Mouse (Mus musculus) gastrocnemius, adult 8-10 months (tissue): ENCODE data around the gene Heph. TPM values are rescaled to one million over a fixed set of nuclear protein-coding genes. Genes with fewer than 3 reads are reported as not detected.
"Not testable (repeated sequence)": the region's sequence is repeated elsewhere in the genome, so short reads cannot be mapped to it uniquely, and the experiment has no call there.

Experiments used
- DNase-seq, 2 experiments: peaks; one replicate each; pipeline ENCODE4 v3.0.0; 2022; ENCODE audit warnings: low spot score in 2 of 2
- total RNA-seq, 4 experiments: library from RNA; stranded (reverse); gene quantifications; 2 replicates each; pipeline ENCODE4 v1.2.4; 2022

The Heph gene
- total RNA-seq: 1 to 10 TPM in 1 of 4 experiments, under 1 TPM in 3; 0.15 to 1.2 (median 0.53) TPM

DNA sequence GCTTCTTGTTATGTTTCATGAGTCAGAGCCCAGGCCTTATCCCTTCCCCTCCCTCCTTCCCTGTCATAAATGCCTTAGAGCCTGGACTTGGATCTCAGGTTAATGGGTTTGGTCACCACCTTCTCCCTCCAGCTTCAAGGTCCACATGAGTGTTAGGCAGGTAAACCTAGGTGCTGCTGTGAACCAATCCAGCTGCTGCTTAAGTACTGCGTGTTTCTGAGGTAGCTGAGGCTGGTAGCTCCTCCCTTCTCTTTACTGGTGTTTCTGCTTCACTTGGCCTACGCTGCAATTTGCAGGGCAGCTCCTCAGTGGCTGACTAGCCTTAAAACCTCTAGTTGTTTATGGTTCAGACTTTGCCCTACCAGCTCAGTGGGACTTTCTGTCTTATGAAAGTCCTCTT is at the start of gene Heph:
Gene Heph (plus strand): TSS at position 211 of the 400 bp plus-strand sequence.
- no peak for DNase-seq

DNA sequence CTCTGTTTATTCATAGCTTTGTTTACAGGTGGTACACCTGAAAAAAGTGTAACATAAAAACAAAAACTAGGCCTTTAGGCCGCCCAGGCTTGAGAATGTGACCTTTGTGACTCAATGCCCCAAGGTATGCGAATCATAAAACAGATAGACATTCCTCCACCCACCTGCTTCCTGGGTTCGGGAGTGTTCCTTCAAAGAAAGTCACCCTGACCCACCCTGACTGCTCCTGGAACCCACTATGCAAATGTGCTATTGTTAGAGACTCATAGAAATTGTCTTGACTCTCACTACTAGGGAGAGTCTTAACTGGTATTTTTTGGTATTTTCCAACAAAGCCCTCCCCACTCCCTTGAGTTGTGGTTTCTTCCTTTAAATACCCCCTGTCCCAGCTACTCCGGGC is 39.8 kb upstream of the Heph start:
- DNase-seq: not testable (repeated sequence)

DNA sequence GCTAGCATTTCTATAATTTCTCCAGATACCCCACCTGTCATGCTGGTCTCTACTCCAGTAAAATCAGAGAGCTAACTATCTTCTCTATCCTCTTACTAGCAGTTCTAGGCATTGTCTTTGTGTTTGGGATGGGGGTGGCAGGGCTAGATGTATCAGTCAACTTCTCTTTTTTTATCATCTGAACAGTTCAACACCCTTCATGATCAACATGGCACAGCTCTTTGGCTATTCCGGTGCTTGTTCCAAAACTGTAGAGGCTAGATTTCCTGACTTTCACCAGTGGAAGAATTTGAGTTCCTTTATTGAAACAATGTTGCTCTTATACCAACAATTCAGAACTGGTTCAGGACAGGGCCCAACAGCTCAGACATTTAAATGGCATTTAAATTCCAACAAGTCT is 38.2 kb upstream of the Heph start:
- no peak for DNase-seq

DNA sequence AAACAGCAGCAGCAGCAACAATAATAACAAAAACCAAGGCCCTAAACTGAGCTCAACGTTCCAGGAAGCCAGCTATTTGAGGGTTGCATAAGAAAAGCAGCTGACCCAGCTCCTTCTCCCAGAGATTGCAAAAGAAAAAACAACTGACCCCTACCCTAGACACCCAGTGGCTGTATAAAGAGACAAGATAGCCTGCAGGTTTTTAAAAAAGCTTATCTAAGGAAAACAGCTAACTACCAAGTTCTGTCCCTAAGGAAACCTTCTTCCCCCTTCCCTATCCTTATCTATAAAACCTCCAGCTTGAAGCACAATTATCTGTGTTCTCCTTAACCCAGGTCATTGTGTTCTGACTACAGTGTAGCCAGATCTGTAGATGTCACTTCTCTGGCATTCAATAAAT is 37.4 kb upstream of the Heph start:
- DNase-seq: no peak

DNA sequence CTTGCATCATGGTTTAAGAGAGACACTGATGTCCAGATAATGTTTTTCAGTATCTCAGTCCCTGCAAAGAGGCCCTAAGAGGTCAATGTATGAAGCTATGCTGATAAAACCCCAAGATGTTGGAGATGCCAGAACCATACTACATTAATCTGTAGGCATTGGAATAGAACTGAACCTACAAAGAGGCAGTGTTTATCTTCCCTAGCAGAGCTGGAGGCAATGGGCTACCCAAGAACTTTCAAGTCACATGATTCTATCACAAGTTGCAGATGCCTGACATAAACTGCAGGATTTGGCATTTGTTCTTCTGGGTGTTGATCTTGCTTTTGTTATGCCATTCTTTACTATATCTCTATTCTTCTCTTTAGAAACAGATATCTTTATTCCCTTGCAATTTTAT is 35.8 kb upstream of the Heph start:
- no peak for DNase-seq

DNA sequence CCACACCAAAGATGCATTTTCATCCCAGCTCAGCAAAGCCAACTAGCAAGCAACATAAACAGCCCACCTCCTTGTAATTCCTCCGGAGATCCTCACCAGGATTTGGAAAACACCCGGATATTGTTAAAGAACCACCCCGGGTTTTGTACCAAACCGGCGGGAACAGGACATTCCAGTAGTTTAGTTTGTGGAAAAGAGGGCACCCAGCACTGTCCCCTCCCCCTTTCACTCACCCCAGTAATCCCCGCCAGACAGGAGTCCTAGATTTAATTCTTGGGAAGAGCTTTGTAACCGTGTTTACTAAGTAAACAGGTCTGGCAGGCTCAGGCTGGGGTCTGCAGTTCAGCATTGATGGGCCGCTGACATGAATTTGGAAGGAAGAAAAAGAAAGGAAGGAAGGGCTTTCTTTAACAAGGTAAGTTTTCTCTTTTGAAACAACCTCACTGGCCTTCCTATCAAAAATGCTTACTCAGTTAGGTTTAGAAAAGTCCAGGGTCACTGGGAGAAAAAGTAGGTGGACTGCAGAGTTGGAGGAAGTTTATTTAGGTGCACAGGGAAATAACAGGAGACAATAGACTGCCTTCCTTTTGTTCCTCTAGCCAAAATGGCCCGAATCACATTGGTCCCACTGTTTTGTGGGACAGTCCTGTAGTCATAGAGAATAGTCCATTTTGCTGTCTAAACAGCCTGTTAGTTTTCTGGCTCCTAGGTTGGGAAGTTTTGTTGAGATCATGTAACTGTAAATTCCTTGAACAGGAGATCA is 1.2 kb downstream of the Heph start, which contains the start of gene Hsf3:
Gene Hsf3 (minus strand): TSS at position 94 of the 763 bp plus-strand sequence.
- no peak for DNase-seq

DNA sequence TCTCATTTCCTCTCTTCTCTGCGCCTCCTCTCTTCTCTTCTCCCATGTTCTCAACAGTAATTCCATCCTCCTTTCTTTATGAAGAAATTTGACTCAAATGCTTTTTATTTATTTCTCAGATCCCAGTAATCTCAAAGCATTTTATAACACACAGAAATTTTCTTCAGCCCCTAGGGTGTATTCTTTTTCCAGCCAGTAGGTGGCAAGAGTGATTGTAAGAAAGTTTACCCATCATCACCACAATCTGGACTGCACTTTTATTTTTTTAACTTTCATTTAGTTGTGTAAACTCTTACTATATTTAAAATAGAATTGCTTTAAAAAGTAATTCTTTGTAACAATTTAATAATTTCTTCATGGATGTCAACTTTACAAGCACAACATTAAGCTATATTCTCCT is 46.4 kb downstream of the Heph start:
- DNase-seq: no peak

Other genes starting within 250 kb of the Heph start
- gene Vsig4, start 161.9 kb upstream of the Heph start, total RNA-seq: not detected
- not detected for gene Hsf3, start 935 bp downstream of the Heph start, total RNA-seq